Mouse (Mus musculus) forelimb bud, embryonic 11.5 days (tissue): Measurements from ENCODE around the gene Sipa1l3.

Source experiments
- DNase-seq: peaks from one replicate; pipeline ENCODE4 v3.0.0-alpha.2; 2012; ENCODE audit warnings: low read depth, low spot score

The Sipa1l3 gene

DNA sequence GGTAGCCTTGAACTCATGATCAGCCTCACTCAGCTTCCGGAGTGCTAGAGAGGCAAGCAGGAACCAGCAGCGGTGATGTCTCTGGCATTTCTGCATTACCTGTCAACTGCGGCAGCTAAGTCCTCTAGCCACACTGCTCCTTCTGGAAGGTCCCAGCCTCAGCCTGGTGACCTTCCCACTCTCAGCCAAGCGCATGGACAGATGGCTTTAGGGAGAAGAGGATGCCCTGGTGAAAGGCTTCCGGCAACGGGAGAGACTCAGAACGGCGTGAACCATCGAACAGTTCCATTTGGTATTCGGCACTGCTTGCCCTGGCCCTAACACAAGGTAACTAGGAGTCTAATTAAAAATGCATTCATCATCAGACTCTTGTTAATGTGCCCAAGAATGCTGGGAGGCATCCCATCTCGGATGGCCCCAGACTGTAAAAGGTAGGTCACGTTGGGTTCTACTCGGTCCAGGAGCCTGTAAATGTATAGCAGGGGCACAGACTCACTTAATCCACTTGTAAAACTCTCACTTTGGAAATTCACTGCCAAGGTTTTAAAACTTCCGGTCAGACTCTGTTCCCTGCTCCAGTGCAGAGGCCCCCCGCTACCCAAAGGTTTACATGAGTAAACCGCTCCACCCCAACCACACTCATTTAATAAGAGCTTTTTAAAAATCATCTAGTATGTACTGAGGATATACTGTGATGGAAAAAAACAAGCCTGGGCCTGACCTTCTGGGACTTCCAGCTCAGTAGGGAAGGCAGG lies 37.7 kb downstream of the Sipa1l3 start:
- peak; percentile 52 for DNase-seq

DNA sequence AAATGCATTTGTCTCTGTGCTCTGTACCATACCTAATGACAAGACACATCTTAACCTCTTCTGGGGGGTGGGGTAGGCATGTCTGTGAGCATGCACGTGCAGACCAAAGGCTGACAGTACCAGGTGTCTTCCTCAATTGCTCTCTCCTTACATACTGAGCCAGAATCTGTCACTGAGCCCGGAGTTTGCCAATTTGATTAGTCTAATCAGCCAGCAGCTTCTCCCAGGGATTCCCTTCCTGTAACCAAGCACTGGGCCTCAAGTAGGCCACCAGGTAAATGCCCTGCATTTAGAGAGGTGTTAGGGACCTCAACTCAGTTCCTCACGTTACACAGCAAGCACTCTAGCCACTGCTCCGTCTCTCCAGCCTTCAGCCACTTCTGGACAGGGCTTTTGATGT lies 38.3 kb downstream of the Sipa1l3 start:
- no peak for DNase-seq

DNA sequence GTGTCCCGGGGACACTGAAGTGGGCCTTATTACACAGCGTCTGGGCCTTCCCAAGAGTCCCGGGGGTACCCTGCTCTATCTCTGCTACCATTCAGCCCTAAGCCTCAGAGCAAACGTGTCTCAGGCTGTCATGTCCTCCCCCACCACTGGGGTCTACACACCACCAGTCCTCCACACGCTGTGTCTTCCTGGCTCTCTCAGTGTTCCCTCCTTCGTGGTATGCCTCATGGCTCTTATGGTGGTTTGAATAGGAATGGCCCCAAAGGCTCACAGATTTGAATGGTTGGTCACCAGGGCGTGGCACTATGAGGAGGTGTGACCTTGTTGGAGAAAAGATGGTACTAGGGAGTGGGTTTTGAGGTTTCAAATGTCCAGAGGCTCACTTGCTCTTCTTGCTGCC lies 43.4 kb downstream of the Sipa1l3 start:
- DNase-seq = no peak

DNA sequence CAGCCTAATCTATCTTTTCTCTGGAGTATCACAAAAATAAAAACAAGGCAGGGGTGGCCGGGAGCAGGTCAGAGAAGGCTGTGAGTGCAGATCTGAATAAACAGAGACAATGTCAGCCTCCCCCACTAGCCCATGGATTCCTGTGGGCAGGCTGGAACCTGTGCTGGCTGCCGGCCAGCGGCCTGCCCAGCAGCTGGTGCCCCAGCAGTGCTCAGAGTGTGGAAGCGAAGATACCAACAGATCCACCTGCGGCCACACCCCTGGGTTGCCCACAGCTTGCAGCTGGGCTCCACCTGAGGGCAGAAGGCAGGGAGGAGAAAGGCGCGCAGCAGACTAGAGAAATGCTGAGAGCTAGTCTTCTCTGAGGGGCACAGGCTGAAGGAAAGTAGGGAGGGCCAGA lies 47.1 kb downstream of the Sipa1l3 start:
- no peak for DNase-seq

DNA sequence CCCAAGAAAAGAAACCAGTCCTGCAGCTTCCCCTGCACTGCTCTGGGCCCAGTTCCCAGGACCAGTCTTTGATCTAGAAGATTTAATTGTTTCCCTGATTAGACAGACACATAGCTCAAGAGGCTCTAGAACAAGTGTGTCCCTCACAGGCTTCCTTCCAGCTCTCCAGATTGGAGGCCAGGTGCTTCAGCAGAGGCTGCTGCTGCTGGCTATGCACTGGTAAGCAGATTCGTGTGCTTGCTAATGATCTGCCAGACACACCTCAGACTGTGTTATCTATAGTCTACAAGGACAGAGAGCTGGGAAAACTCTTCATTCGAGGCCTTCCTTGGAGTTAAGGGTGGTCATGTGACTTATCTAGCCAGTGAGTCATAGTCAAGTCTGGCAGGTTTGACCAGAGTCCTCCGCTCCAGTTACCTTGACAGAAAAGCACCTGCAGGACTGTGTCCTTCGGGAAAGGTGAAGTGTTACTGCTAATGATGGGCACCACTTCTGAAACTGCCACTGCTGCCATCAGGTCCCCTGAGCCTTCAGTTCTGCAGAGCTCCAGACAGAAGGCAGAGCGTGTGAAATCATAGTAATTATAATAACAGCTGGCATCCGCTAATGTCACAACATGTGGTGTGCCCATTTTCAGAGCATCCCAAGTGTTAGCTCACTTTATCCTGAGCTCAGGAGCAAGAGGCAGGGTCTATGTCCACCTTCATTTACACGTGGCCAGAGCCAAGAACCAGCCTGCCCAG lies 48.7 kb downstream of the Sipa1l3 start:
- no peak for DNase-seq

DNA sequence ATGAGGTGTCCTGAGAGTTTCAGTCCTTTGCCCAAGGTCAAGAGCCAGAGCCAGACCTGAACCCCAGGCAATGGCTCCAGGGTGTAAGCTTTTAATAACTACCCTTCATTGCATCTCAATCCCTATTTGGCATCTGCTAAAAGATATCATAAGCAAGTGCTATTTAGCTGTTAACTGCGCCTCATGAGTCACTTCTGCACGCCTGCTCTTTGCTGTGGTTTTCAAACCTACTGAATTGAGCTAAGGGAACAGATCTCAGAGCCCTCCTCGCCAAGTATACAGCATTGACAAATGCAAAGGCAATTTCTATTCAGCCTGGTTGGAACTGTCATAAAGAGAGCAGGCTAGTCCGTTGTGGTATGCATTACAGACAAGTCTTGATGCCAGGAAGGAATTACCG lies 49.8 kb downstream of the Sipa1l3 start:
- no peak for DNase-seq

DNA sequence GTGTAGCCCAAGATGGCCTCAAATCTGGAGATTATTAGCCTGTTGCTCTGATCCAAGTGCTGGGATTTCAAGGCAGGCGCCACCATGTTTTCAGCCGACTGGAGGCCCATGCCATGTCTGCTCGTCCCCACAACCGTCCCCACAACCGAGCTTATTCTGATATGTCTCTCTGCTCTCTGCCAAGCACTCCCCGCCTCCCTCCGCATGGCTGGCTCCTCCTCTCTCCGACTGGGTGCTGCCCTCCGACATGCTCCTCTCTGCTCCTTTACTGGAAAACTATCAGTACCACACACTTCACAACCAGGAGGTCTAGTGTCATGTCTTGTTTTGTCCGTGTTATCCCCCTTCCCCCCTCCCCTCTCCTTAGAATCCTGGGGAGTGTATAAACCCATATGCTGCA lies 51.9 kb downstream of the Sipa1l3 start:
- DNase-seq = no peak

DNA sequence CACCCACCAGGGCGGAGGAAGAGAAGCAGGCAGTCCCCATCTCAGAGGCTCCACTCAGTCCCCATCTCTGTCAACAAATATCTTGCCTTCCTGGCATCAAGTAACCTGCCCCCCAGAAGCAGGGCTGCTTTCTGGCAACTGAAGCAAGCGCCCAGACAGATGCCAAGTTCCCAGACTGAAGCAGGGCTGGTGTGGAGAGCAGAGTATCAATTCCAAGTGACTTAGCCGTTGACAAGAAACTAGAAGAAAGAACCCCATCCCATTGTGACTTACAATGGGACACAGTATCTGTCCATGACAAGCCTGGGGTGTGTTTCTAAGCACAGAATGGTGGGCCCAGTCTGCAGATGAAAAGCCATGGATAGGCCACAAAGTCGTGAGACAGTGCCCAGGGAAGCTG lies 52.7 kb downstream of the Sipa1l3 start:
- no peak for DNase-seq

DNA sequence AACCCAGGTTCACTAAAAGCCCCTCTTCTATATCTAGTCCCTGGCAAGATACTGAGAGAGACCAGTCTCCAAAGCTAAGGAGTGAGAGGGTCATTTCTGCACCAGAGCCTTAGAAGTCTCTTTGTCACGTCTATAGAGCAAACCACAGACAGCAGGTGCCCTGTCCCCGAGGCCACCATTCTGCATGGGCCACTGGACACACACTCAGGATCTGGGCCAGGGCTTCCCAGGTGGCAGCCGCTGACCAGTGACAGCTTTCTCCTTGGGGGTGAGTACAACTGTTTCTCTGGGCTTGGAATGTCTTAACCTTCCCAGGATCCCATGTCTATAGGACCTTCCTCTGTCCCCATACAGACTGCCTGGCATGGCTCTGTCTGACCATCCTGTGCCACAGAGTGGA lies 55.6 kb downstream of the Sipa1l3 start:
- no peak for DNase-seq

DNA sequence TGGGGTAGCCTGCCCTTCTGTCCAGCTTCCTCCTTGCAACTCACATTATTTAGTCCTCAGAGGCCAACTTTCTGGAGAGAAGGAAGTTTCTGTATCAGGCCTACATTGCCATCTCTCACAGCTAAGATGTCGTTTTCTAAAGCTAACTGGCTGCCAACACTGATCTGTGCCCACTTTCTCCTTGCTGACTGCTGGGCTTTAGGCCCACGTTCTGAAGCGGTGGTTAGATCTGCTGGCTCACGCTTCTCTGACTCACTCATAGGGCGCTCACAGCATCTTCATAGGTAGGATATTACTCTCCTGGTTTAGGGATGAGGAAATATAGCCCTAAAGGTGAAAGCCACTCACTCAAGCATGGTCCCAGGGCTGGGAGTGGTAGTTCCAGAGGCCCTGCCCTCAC lies 56.3 kb downstream of the Sipa1l3 start:
- no peak for DNase-seq

DNA sequence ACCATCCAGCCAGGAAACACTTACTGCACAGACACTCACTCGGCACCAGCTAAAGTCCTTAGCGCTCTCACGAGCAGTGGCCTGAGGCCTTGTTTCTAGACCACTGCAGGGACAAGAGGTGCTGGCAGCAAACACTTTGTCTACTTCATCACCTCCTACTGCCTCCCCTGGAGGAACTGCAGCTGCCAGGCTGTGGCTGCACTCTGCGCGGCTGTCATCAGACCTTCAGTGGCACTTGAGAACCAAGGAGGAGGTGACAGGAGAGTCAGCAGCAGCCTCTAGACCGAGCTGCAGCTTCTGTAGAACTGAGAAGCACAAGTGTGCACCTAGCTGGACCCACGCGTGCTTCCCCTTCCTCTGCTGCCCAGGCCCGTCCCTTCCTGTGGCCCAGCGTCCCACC lies 56.9 kb downstream of the Sipa1l3 start:
- no peak for DNase-seq

DNA sequence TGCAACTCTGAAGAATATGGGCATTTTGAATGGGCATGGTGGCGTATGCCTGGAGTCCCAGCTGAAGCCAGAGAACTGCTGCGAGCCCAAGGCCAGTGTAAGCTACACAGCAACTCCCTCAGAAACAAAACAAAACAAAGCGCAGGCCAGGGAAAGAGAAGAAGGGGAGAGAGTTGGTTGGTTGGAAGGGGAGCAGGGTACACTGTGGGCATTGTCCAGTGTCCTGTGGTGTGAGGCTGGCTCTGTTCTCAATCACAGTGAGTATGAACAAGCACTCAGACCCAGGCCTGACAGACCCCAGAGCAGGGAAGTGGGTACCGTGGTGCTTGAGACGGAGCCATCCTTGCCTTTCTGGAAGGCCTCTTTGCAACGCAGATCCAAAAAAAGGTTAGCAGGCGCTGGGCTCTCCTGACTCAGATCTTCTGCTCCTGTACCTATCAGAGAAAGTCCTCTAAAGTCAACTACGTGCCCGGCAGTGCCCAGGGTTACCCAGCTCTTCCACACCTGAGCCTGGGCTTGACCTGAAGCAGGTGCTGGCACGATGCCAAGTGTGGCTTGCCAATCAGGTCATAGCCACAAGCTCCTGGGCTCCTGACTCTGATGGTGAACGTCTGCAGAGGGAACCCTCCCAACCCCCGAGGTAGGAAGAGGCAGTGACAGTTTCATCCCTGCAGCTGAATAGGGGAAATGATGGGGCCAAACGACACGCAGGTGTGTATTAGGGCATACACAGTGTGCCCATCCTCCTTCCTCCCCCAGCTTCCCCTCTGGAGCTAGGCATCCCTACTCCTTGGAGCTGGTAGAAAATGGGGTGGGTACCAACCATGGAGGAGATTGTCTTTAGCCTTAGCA lies 59.3 kb downstream of the Sipa1l3 start:
- DNase-seq = no peak

DNA sequence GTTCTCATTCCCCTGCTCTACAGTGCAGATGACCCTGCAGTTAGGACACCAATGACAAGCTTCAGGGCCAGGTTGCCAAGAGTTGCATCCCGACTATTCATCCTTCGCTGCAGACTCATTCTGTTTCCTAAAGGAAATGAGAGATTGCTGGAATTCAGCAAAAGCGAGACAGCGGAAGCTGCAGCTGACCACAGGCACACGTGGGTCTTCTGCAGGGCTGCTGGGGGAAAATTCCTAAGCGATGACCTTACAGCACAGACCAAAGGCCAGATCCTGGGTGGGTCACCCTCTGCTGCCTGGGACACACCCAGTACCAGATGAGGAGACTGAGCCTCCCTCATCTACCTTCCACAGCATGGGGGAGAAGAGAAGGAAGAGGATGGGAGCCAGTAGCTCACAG lies 60.7 kb downstream of the Sipa1l3 start:
- no peak for DNase-seq

DNA sequence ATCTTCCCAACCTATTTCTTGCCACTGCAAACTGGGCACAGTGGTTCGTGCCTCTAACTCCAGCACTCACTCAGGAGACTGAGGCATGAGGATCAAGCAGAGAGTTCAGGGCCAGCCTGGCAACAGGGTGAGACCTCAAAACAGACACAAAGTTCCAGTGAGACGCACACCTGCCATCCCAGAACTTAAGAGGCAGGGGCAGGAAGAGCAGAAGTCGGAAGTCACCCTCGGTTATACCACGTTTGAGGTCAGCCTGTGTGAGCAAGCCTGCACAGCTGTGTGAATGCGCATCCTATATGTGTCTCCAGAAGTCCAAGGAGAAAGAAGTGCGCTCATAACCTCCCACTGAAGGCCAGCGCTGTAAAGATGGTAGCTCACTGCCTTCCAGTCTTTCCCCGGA lies 61.7 kb downstream of the Sipa1l3 start:
- no peak for DNase-seq

DNA sequence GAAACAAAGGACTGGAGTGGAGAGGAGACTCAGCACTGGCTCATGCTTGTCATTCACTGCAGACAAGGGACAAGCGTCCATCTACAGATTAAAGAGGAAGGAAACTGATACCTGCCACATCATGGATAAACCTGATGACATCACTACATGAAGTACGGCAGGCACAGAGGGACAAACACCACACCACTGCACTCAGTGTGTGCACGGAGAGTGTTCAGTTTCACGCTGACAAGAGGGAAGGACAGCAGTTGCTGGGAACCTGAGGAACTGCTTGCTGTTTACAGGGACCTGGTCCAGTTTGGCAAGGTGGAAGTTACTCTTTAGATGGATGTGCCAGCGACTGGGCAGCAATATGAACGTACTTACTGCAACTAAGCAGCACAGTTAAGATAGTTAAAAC lies 62.9 kb downstream of the Sipa1l3 start:
- no peak for DNase-seq

DNA sequence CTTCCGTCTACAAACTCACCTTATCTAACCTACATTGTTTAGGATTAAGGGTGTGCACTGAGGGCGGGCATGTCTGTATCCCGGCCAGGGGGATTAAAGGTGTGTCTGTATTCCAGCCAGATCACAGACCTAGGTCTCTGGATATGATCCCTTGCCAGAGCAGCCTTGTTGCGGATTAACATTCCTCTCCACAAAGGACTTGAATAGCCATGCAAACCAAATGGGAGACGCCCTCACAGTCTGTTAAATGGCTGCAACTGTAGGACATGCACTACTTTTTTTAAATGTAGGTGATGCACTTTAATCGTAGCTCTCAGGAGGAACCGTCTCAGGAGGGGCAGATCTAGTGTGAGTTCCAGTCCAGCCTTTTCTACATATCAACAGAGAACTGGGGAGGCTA lies 63.5 kb downstream of the Sipa1l3 start:
- no peak for DNase-seq

DNA sequence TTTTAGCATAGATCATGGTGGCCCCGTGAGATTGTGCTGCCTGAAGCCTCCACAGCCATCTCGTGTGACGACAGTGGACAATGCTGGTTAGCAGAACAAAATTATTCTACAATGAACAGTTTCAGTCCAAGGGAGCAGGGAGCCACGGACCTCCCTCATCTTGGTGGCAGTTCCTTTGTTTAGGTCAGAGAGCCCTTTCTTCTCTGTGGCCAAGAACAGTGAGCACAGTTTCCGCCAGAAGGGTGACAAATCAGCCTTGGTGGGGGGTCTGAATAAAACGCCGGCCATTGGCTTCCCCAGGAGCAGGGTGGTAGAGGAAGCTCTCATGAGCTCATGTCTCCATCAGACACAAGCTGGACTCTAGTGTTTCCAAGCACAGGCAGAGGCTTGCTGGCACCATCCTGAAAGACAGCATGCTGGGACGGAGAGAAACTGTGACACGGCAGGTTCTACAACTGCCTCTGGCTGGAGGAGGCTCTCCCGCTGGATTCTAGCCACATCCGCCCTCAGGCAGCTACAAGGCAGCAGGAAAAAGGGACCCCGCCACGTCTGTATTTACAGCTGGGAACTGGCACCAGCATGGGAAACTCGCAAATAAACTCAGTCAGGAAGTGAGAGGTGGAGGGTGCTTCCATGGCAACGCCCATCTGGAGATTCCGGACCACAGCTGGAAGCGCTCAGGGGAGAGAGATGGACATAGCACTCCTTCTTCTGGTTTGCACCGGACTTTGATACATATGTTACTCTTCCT lies 65.3 kb downstream of the Sipa1l3 start:
- DNase-seq = peak; percentile 80

DNA sequence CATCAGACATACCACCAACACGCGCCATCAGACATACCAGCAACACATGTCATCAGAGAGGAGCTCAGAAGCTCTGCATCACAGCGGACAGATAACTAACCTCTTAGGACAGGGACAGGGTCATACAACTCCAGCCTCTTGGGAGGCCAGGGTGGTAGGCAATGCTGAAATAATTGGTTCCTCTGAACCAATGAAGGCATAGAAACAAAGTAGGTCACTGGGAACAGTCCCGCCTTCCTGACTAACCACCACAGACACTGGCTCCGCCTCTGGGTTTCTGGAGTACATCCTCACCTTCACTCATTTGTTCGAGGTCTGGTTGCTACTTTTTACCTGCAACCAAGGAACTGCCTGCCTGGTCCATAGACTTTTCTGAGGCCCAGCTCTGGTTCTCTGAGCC lies 66.1 kb downstream of the Sipa1l3 start:
- no peak for DNase-seq

DNA sequence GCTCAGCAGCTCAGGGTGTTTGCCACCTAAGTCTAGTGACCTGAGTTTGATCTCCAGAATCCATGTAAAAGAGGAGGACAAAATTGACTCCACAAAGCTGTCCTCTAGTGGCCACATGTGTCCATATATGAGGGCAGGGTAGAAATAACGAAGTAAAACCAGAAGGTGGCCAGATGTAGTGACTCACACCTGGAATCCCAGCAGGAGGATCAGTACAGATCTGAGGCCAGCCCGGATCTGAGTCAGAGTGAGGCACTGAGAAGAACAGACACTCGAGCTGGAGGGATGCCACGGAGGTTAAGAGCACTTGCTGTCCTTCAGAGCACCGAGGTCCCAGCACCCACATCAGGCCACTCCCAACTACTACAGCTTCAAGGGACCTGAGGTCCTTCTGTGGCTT lies 68.3 kb downstream of the Sipa1l3 start:
- DNase-seq = no peak

DNA sequence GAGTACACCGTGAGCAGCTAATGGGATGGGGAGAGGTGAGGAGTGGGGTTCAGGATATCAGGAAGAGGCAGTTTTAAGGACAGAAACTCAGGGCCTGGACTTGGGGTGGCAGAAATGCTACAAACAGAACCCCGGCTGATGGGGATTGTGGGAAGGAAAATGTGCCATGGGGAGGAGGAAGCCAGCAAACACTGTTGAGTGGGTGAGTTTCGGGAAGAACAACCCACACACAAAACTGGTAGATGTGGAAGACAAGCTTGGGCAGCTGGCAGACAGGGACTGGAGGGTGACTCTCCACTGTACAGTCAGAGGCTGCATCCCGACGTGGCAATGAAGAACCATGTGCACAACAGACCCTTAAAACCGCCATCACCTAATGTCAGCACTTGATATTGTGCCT lies 69.6 kb downstream of the Sipa1l3 start:
- no peak for DNase-seq

DNA sequence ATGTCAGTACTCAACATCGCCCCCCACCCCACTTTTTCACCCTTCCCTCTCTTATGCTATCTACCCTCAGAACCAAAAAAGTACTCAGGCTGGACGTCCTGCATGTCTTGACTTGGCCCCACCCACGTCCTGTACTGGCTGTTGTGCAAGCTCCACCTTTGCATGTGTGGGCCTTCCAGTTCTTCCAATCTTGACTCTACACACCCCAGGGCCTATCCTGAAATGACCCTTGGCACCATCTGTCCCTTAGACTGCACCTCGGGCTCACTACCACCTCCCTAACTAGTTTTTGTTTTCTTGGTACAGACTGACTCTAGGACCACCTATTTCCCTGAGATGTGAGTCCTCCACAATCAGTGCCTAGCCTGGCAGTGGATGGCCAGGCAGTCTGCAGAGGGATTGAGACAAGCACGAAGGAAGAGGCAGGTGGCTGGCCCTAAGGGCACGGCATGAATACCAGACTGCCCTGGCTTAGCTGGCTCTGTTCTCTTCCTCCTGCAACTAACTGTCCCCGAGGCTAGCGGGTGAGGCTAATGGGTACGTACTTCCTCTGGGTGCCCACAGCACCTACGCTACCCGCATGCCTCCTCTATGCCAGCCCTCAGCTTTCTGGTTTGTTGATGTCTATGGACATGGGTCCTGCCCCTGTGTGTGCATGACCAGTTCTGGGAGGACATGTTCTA lies 71.2 kb downstream of the Sipa1l3 start:
- DNase-seq = no peak
